Mouse (Mus musculus) kidney, adult 8-10 months (tissue): Measurements from ENCODE around the gene Mgat3.

Source experiments
- DNase-seq, 2 experiments: peaks; one replicate each; pipeline ENCODE4 v3.0.0; 2022

Gene Mgat3

GRCm38 (mm10) chr15:80182072-80182700 lies 8.7 kb downstream of the Mgat3 start:
- DNase-seq, result no peak

- peak; percentile 87 to 91 for DNase-seq
Measured at GRCm38 (mm10) chr15:80188927-80189326, 15.4 kb downstream of the Mgat3 start.

GRCm38 (mm10) chr15:80190075-80190474 lies 16.6 kb downstream of the Mgat3 start:
- peak; percentile 74 to 85 for DNase-seq

GRCm38 (mm10) chr15:80191585-80192245 lies 18.2 kb downstream of the Mgat3 start:
- peak; percentile 68 to 86 for DNase-seq

- no peak for DNase-seq
Measured at GRCm38 (mm10) chr15:80192246-80192585, 18.7 kb downstream of the Mgat3 start.

GRCm38 (mm10) chr15:80192847-80193246 lies 19.3 kb downstream of the Mgat3 start:
- peak; percentile 41 to 44 for DNase-seq

- no peak for DNase-seq
Measured at GRCm38 (mm10) chr15:80199556-80199955, 26.0 kb downstream of the Mgat3 start.

GRCm38 (mm10) chr15:80202111-80202775 lies 28.7 kb downstream of the Mgat3 start:
- peak; percentile 60 to 71 for DNase-seq

- DNase-seq, result no peak
Measured at GRCm38 (mm10) chr15:80203406-80203805, 29.9 kb downstream of the Mgat3 start.

GRCm38 (mm10) chr15:80206057-80206565 lies 32.6 kb downstream of the Mgat3 start:
- DNase-seq, result no peak

- DNase-seq, result peak; percentile 63 to 70
Measured at GRCm38 (mm10) chr15:80208446-80208845, 34.9 kb downstream of the Mgat3 start.

GRCm38 (mm10) chr15:80213688-80214087 lies 40.2 kb downstream of the Mgat3 start:
- no peak for DNase-seq

- no peak for DNase-seq
Measured at GRCm38 (mm10) chr15:80215716-80216479, 42.4 kb downstream of the Mgat3 start.

GRCm38 (mm10) chr15:80216480-80216820 lies 42.9 kb downstream of the Mgat3 start:
- no peak for DNase-seq

GRCm38 (mm10) chr15:80217476-80217875 lies 44.0 kb downstream of the Mgat3 start:
- no peak for DNase-seq

- no peak for DNase-seq
Measured at GRCm38 (mm10) chr15:80219211-80219610, 45.7 kb downstream of the Mgat3 start.

- DNase-seq, result no peak
Measured at GRCm38 (mm10) chr15:80219705-80220657, 46.5 kb downstream of the Mgat3 start.

GRCm38 (mm10) chr15:80221031-80221430 lies 47.5 kb downstream of the Mgat3 start:
- no peak for DNase-seq

GRCm38 (mm10) chr15:80223751-80224150 lies 50.2 kb downstream of the Mgat3 start:
- no peak for DNase-seq

- peak; percentile 55 to 76 for DNase-seq
Measured at GRCm38 (mm10) chr15:80225208-80225607, 51.7 kb downstream of the Mgat3 start.

GRCm38 (mm10) chr15:80225796-80226195 lies 52.3 kb downstream of the Mgat3 start:
- peak; percentile 53 to 81 for DNase-seq
